Mouse (Mus musculus): ENCODE measurements around the gene Tenm4. TPM values are rescaled to one million over a fixed set of nuclear protein-coding genes. Genes with fewer than 3 reads are reported as not detected.

Gene Tenm4
- polyA plus RNA-seq, 2 experiments = 0.11 to 0.28 TPM

DNA sequence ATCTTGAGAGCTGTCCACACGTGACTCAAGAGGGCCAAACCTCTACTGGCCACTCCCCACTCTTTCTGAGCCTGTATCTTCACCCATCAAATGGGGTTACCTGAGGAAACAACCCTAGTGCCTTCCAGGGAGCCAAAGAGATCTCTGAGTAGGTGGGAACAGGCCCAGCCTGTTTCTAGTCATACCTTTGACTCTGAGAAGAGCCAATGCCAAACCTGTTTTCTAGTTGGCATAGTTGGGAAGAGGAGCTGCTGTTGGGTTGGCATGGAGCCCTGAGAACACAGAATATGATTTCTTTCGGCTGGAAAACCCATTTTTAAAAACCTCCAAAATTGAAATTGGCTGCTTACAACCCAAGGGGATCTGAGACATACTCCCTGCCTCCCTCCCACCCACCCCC is 286.8 kb downstream of the Tenm4 start:
- WGBS (ENCODE audit: insufficient replicate concordance) = 22% methylated on average over 2 of the region's 2 CpGs
- H3K9me3 ChIP-seq (ENCODE audit: control insufficient read depth, low read length) = no peaks in the 10 kb centered on the region
- no peak overlapping the region for H3K4me2 ChIP-seq (ENCODE audit: low read depth)
- no peaks in the 10 kb centered on the region for H3K27me3 ChIP-seq (ENCODE audit: control insufficient read depth, insufficient read depth, low read length)
- H3K36me3 ChIP-seq (replicated peaks; ENCODE audit: control insufficient read depth, insufficient read depth, low read depth) = no peaks in the 10 kb centered on the region
- H3K27ac ChIP-seq = no peak overlapping the region
- H3K4me3 ChIP-seq (ENCODE audit: insufficient read depth in 1 of 2, low read depth in 2 of 2, low read length in 2 of 2) = no peak overlapping the region
- no peak for ATAC-seq (ENCODE audit: insufficient read depth)
- no peak overlapping the region for H3K9ac ChIP-seq (replicated peaks)
- TF ChIP-seq CTCF (IDR thresholded peaks at IDR 0.05; ENCODE audit: low read depth) = no peak
- TF ChIP-seq EP300 (IDR thresholded peaks at IDR 0.05; ENCODE audit: low read depth) = no peak
- no peak for DNase-seq (ENCODE audit: low read depth in 3 of 3, low spot score in 3 of 3)
- H3K4me1 ChIP-seq (replicated peaks; ENCODE audit: control insufficient read depth in 2 of 2, insufficient read depth in 2 of 2, low read length in 1 of 2) = no peaks in the 10 kb centered on the region

GRCm38 (mm10) chr7:96458992-96459391 is 287.9 kb downstream of the Tenm4 start:
- H3K4me3 ChIP-seq (ENCODE audit: insufficient read depth in 1 of 2, low read depth in 2 of 2, low read length in 2 of 2) = no peak overlapping the region
- no peaks in the 10 kb centered on the region for H3K27me3 ChIP-seq (ENCODE audit: control insufficient read depth, insufficient read depth, low read length)
- no peaks in the 10 kb centered on the region for H3K4me1 ChIP-seq (replicated peaks; ENCODE audit: control insufficient read depth in 2 of 2, insufficient read depth in 2 of 2, low read length in 1 of 2)
- H3K27ac ChIP-seq = no peak overlapping the region
- 54% methylated on average over 6 of the region's 6 CpGs for WGBS (ENCODE audit: insufficient replicate concordance)
- TF ChIP-seq CTCF (IDR thresholded peaks at IDR 0.05; ENCODE audit: low read depth) = no peak
- TF ChIP-seq EP300 (IDR thresholded peaks at IDR 0.05; ENCODE audit: low read depth) = no peak
- no peaks in the 10 kb centered on the region for H3K36me3 ChIP-seq (replicated peaks; ENCODE audit: control insufficient read depth, insufficient read depth, low read depth)
- ATAC-seq (ENCODE audit: insufficient read depth) (no peak), DNase-seq (ENCODE audit: low read depth in 3 of 3, low spot score in 3 of 3) (no peak)
- H3K9ac ChIP-seq (replicated peaks) = no peak overlapping the region
- no peak overlapping the region for H3K4me2 ChIP-seq (ENCODE audit: low read depth)
- H3K9me3 ChIP-seq (ENCODE audit: control insufficient read depth, low read length) = no peaks in the 10 kb centered on the region

DNA sequence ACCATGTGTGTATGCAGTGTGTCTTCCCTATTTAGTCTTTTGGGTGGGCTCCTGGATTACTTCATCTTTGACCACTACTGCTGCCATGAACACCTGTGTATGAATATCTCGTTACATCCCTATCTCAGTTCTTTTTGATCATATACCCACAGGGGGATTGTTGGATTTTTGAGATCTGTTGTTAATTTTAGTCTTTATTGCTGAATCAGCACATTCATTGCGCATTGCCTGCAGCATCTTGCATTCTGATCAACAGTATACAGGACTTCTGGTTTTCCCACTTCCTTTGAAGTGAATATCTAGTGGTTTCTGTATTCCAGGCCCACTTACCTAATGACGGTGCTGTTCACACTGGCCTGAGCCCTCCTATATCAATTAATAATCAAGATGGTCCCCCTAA is 295.7 kb downstream of the Tenm4 start:
- Histone ChIP-seq H3K9me3 (ENCODE audit: control insufficient read depth, low read length) (no peaks in the 10 kb centered on the region), H3K4me1 (replicated peaks; ENCODE audit: control insufficient read depth in 2 of 2, insufficient read depth in 2 of 2, low read length in 1 of 2) (no peaks in the 10 kb centered on the region), H3K4me2 (ENCODE audit: low read depth) (no peak overlapping the region), H3K27ac (no peak overlapping the region), H3K27me3 (ENCODE audit: control insufficient read depth, insufficient read depth, low read length) (no peaks in the 10 kb centered on the region), H3K4me3 (ENCODE audit: insufficient read depth in 1 of 2, low read depth in 2 of 2, low read length in 2 of 2) (no peak overlapping the region), H3K36me3 (replicated peaks; ENCODE audit: control insufficient read depth, insufficient read depth, low read depth) (no peaks in the 10 kb centered on the region), H3K9ac (replicated peaks) (no peak overlapping the region)
- WGBS (ENCODE audit: insufficient replicate concordance) = 57% methylated on average over 3 of the region's 3 CpGs
- no peak for TF ChIP-seq CTCF (IDR thresholded peaks at IDR 0.05; ENCODE audit: low read depth)
- TF ChIP-seq EP300 (IDR thresholded peaks at IDR 0.05; ENCODE audit: low read depth) = no peak
- ATAC-seq (ENCODE audit: insufficient read depth) = no peak
- no peak for DNase-seq (ENCODE audit: low read depth in 3 of 3, low spot score in 3 of 3)

GRCm38 (mm10) chr7:96470821-96471220 is 299.8 kb downstream of the Tenm4 start:
- no peak for ATAC-seq (ENCODE audit: insufficient read depth)
- DNase-seq (ENCODE audit: low read depth in 3 of 3, low spot score in 3 of 3) = no peak
- WGBS (ENCODE audit: insufficient replicate concordance) = 55% methylated on average over 6 of the region's 6 CpGs
- H3K4me2 ChIP-seq (ENCODE audit: low read depth) = no peak overlapping the region
- H3K4me3 ChIP-seq (ENCODE audit: insufficient read depth in 1 of 2, low read depth in 2 of 2, low read length in 2 of 2) = no peak overlapping the region
- H3K27me3 ChIP-seq (ENCODE audit: control insufficient read depth, insufficient read depth, low read length) = no peaks in the 10 kb centered on the region
- TF ChIP-seq EP300 (IDR thresholded peaks at IDR 0.05; ENCODE audit: low read depth) (no peak), CTCF (IDR thresholded peaks at IDR 0.05; ENCODE audit: low read depth) (no peak)
- H3K4me1 ChIP-seq (replicated peaks; ENCODE audit: control insufficient read depth in 2 of 2, insufficient read depth in 2 of 2, low read length in 1 of 2) = no peaks in the 10 kb centered on the region
- H3K36me3 ChIP-seq (replicated peaks; ENCODE audit: control insufficient read depth, insufficient read depth, low read depth) = no peaks in the 10 kb centered on the region
- no peak overlapping the region for H3K9ac ChIP-seq (replicated peaks)
- no peaks in the 10 kb centered on the region for H3K9me3 ChIP-seq (ENCODE audit: control insufficient read depth, low read length)
- H3K27ac ChIP-seq = no peak overlapping the region

GRCm38 (mm10) chr7:96474560-96475089 is 303.6 kb downstream of the Tenm4 start:
- Histone ChIP-seq H3K27ac (no peak overlapping the region), H3K9ac (replicated peaks) (no peak overlapping the region), H3K27me3 (ENCODE audit: control insufficient read depth, insufficient read depth, low read length) (no peaks in the 10 kb centered on the region), H3K4me1 (replicated peaks; ENCODE audit: control insufficient read depth in 2 of 2, insufficient read depth in 2 of 2, low read length in 1 of 2) (no peaks in the 10 kb centered on the region), H3K9me3 (ENCODE audit: control insufficient read depth, low read length) (no peaks in the 10 kb centered on the region), H3K4me3 (ENCODE audit: insufficient read depth in 1 of 2, low read depth in 2 of 2, low read length in 2 of 2) (no peak overlapping the region), H3K36me3 (replicated peaks; ENCODE audit: control insufficient read depth, insufficient read depth, low read depth) (no peaks in the 10 kb centered on the region), H3K4me2 (ENCODE audit: low read depth) (no peak overlapping the region)
- WGBS (ENCODE audit: insufficient replicate concordance) = 75% methylated on average over 11 of the region's 11 CpGs
- TF ChIP-seq EP300 (IDR thresholded peaks at IDR 0.05; ENCODE audit: low read depth) (no peak), CTCF (IDR thresholded peaks at IDR 0.05; ENCODE audit: low read depth) (no peak)
- no peak for DNase-seq (ENCODE audit: low read depth in 3 of 3, low spot score in 3 of 3)
- no peak for ATAC-seq (ENCODE audit: insufficient read depth)

All from liver, embryonic 14.5 days (tissue).